Mouse (Mus musculus): ENCODE data around the gene Tmprss9.

DNA sequence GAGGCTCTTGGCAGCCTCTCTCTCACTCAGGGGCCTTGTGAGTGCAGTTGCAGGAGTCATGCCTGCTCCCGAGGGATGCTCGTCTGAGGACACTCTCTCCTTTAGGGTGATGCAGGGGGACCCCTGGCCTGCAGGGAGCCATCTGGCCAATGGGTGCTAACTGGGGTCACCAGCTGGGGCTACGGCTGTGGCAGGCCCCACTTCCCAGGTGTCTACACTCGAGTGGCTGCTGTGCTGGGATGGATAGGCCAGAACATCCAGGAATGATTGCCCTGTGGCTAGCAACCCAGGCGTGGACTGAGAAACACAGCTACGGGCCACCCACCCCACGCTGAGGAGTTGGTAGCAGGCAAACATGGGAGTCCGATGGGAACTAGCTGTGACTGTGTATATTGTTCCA, 27.4 kb downstream of the Tmprss9 start:
- TF ChIP-seq POLR2A (IDR thresholded peaks at IDR 0.05; ENCODE audit: low read depth, low read length) = no peak
- TF ChIP-seq CTCF (IDR thresholded peaks at IDR 0.05; ENCODE audit: extremely low read depth, insufficient read length, insufficient replicate concordance, low read depth, low read length) = no peak
